Mouse (Mus musculus) gastrocnemius, postnatal 36 days (tissue): Measurements from ENCODE around the gene Tmigd3. TPM values are rescaled to one million over a fixed set of nuclear protein-coding genes. Genes with fewer than 3 reads are reported as not detected.

Source experiments
- total RNA-seq, 2 experiments: library from RNA; stranded (reverse); gene quantifications; 2 replicates each; pipeline ENCODE4 v1.2.3; 2021

Tmigd3 gene
- total RNA-seq, 2 experiments from 2014 or later, result not detected

Other genes starting within 250 kb of the Tmigd3 start
- gene Ddx20, start 183.3 kb upstream of the Tmigd3 start, total RNA-seq, result 1 to 10 TPM; 8.7 to 9.6 TPM
- gene Inka2, start 166.3 kb upstream of the Tmigd3 start, total RNA-seq, result 1 to 10 TPM; 3.3 to 4.0 TPM
- gene Rap1a, start 69.6 kb upstream of the Tmigd3 start, total RNA-seq, result 10 to 100 TPM; 81.0 to 87.5 TPM
- not detected for gene Adora3, start within 50 bp of the Tmigd3 start, total RNA-seq
- under 1 TPM in 1 of 2 experiments, not detected in 1; 0.26 TPM for gene I830077J02Rik, start 61.8 kb downstream of the Tmigd3 start, total RNA-seq
- 10 to 100 TPM; 26.9 to 29.3 TPM for gene Wdr77, start 88.5 kb downstream of the Tmigd3 start, total RNA-seq
- 100 to 1,000 TPM; 614 to 667 TPM for gene Atp5f1, start 89.2 kb downstream of the Tmigd3 start, total RNA-seq
- under 1 TPM; 0.51 to 0.79 TPM for gene Ovgp1, start 102.8 kb downstream of the Tmigd3 start, total RNA-seq
- not detected for gene Pifo, start 143.7 kb downstream of the Tmigd3 start, total RNA-seq
- not detected for gene Chil5, start 161.9 kb downstream of the Tmigd3 start, total RNA-seq
- not detected for gene Chia1, start 242.3 kb downstream of the Tmigd3 start, total RNA-seq